Mouse (Mus musculus) cortical plate, adult 2 months (tissue): ENCODE results near the gene Polk.

Experiments
- CTCF ChIP-seq: fragments of 200-500 bp; IDR thresholded peaks from 2 replicates; pipeline ENCODE4 v1.5.1; 2011; ENCODE audit warnings: mild to moderate bottlenecking, control low read depth, low read length; ENCODE audit not compliant: insufficient read depth; ENCODE audit errors: extremely low read depth
- POLR2A ChIP-seq: fragments of 200-500 bp; IDR thresholded peaks from 2 replicates; pipeline ENCODE4 v1.6.1; 2011; ENCODE audit warnings: mild to moderate bottlenecking, low read length, control low read depth; ENCODE audit not compliant: insufficient read depth; ENCODE audit errors: extremely low read depth

GRCm38 (mm10) chr13:96542901-96543891, 817 bp upstream of the Polk start:
- no peak for TF ChIP-seq CTCF
- no peak for TF ChIP-seq POLR2A
